Mouse (Mus musculus) lung, postnatal 14 days (tissue): ENCODE measurements at regions not wholly inside any gene's neighbourhood (a gene's known extent, or its start where the extent isn't known, plus 50 kb on each side); places are given as distances from the start of the nearest gene placed in this dataset.
A peak's percentile ranks its signal among the peaks of the same experiment; 100 is the strongest.

ENCODE experiments used
- DNase-seq: peaks from one replicate; pipeline ENCODE4 v3.0.0; 2021

DNA sequence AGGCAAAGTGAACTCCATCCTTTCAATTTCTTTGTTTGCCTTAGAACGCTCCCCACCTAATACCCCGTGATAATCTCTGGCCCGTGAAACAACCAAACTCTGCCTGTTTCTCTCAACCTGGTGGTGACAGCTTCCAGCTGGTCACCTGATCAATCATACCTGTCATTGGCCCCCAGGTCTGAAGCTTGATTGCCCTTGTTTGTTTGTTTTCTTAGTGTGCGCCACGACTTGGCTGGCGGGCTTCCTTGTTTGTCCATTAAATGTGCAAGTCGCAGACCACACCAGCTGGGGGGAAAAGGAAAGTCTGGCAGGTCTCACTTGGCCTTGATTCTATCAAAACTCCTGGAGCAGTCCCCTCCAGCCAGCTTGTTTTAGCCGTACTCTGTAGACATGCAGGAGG is 666.1 kb downstream of the Kcnj2 start:
- DNase-seq = no peak

DNA sequence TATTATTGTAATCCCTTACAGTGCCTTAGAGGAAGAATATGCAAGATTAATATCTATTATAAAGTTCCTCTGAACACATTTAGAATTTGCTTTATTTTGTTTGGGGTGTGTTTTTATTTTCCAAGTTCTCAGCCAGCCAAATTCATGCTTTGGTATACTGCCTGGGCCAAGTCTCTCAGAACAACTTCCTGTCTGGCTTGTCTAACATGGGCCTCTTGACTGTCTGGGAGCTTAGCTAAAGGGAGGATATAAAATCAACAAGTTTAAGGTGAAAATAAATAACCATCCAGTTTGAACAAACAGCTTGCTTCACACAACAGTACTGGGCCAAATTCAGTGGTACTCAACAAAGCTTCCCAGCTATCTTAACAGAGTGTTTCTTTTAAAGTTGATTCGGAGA is 669.5 kb downstream of the Kcnj2 start:
- DNase-seq = no peak

DNA sequence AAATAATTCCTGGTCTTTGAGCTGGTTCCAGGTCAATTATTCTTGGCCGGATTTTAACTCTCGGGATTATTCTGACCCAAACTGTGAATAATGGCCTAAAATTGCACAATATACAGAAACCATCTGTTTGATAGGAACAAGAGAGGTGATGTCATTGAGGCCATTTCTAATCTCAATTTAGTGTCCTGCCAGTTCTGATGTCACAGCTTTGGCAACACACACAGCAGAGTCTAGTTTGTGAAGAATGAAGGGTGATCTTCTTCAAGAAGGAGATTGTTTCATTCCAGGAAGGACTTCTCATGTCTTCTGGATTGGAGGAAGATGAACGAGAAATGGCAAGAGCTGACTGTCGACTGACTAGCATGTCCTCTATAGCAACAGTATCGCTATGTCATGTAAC is 670.0 kb downstream of the Kcnj2 start:
- peak; percentile 4 for DNase-seq

DNA sequence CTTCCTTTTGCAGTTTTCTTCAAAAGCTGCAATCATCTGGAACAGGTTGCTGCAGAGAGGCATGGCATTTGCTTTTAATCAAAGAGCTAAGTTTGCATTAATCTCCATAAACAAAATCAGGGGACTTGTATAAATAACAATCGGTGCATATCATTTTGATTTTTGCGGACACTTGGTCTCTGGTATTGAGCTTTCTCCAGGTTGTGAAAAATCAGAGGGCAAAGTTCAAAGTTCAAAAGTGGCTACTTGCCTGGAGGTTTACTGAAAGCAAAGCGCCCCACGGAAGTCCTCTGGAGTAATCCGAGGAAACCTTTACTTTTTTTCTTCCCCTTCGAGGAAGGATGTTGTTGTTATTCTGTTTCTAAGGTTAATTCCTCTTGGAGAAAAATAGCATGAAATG is 677.4 kb downstream of the Kcnj2 start:
- no peak for DNase-seq

DNA sequence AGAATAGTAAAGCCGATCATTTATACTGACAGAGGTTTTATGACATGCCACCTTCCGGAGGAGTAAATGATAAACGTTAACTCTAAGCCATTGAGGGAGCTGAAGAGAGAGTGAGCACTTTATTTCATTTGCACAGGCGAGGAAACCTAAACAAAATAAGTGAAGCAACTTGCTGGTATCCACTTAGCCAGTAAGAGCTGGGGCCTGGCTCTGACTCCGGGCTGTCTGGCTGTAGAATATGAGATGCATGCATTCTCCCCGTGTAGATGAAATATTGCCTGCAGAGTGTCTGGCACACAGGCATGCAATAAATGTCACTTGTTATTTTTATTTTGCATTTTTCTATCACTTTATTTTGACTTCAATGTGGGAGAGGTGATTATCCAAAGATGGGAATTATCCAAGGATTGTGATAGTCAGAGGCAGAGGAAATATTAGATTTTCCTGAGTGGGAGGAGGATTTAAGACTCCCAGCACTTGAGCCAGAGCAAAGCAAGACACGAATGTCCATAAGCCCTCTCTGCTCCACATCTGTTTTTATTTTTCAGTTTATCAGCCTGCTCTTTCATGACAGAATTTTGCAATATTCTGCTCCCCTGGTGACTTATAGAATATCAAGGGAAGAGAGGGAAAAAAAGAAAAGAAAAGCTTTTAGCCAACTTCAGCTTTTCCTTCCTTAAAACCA is 681.4 kb downstream of the Kcnj2 start:
- DNase-seq = no peak

DNA sequence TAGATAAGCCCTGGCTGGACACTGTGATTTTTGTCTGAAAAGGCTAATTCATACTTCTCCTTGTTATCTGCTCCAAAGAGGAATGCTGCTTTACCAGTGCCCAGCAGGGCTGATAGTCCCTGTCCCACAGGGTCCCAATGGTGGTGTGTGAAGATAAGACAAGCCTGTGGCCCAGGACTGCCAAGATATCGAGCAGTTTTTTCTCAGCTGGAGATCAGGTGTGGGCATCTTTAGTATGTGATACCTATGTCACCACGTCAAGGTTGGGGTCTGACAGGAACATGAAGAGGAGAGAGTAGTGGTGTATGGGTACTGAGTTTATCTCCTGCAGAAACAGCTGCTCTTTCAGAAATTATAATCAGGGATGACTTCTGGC is 682.0 kb downstream of the Kcnj2 start:
- no peak for DNase-seq

DNA sequence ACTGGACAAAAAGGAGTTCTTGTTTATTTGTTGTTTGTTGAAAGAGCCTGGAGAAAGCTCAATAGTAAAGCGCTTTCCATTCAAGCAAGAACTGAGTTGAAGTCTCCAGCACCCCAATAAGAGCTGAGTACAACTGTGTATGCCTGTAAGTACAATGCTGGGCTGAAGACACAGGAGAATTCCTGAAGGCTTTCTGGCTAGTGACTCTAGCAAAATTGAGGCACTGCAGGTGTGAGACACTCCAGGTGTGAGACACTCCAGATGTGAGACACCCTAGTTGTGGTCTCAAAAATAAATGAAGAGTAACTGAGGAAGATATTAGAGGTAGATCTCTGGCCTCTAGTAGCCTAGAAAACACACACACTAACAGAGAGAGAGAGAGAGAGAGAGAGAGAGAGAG is 682.5 kb downstream of the Kcnj2 start:
- DNase-seq = no peak

DNA sequence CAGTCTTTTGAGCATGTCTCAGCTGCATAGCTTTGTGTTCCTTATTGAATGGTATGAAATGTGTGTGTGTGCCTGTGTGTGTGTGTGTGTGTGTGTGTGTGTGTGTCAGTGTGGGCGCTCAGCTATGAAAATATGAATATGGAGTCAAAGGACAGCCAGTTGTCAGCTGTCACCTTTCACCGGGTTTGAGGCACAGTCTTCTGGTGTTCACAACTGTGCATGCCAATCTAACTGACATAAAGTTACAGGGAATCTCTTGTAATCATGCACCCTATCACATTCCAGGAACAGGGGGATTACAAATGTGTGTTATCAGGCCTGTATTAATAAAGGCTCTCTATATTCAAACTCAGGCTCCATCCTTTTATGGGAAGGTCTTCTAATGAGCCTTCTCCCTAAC is 688.8 kb downstream of the Kcnj2 start:
- no peak for DNase-seq

DNA sequence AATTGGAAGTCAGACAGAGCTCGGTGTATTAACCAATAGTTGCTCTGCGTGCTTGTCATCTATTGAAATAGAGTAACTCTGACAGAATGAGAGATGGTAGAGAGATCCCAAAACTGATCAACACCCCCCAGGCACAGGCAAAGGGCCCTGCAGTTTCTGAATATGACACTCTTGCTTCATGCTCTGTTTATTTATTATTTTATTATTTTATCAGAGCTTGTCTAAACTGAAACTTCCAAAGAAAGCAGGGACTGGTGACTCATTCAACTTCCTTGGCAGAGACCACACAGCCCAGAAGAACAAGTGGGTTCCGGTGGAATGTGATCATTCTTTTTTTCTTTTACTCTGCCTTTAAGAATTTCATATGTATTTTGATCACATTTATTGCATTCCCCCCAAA is 697.1 kb downstream of the Kcnj2 start:
- no peak for DNase-seq

DNA sequence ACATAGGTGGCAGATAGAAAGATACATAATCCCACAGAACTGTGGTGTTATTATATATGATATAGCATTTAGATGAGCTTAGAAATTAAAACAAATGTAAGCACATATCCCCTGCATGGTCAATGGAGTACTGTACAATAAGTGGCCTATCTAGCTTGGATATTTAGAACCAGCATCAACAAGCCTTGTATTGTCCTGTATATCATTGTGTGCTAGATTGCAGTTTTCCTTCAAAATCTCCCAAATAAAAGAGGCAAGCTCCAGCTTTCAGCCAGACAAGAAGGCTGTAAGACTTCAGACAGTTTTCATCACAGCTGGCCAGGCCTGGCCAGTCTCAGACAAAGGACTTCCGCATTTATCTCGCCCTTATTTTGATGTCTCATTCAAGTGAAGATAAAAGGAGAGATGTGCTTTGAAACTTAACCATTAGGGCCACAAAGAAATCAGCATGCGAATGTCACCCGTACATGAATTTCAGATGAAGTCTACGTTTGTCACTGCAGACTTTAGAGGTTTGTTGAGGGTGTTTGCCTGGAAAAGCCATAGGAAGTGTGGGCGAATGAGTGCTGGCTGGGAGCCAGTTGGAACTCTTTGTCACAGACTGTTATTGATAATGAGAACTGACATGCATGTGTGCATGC is 700.5 kb downstream of the Kcnj2 start:
- DNase-seq = no peak

DNA sequence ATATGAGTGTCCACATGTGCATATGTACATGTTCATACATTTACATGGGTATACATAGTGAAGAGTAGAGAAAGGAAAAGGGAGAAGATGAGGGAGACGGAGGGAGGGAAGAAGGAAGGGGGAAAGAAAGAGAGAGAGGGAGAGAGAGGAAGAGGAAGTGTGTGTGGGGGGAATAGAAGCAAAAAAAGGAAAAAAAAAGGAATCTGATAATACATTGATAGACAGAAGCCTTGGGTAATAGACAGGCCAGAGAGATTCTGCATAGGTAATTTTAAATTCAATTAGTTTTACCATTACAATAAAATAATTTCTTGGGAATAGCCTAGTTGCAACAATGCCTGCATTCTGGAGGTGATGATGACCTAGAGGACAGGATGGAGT is 701.0 kb downstream of the Kcnj2 start:
- no peak for DNase-seq

DNA sequence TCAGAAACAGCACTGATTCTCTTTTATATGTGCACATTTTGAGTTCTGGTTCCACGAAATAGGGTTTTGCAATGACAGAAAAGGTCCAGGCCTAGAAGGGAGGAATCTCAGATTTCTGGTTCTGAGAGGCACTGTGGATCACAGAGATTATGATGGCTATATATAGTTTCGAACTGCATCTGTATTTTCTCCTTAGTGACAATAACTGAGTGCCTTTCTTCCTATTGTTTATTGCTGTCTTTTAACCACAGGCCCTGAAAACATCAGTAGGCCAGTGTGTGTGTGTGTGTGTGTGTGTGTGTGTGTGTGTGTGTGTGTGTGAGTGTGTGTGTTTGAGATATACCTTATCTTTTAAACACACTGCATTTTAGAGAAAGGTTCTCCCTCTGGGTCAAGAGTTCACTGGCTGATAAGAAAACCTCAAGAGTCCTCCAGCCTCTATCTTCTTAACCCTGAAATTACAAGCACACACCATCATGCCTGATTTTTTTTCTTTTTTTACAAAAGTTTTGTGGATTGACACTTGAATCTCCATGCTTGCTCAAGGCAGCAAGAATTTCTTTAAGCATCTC is 708.2 kb downstream of the Kcnj2 start:
- no peak for DNase-seq

DNA sequence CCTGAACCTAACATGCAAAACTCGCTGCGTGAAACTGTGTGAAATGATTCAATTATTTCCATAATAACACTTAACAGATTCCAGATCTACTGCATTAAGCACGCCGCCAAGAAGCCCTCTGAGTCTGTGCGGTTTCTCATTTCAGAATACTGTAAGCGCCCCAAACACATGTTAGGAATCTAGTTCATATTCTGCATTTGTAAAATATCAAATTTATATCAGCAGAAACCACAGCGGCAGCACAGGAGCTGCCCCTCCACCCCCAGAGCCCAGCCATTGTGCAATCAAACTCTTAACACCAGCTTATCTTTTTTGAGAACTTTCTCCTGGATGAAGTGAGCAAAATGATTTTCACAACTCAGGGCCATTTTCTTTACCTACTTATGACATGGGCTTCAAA is 715.4 kb downstream of the Kcnj2 start:
- peak; percentile 4 for DNase-seq

DNA sequence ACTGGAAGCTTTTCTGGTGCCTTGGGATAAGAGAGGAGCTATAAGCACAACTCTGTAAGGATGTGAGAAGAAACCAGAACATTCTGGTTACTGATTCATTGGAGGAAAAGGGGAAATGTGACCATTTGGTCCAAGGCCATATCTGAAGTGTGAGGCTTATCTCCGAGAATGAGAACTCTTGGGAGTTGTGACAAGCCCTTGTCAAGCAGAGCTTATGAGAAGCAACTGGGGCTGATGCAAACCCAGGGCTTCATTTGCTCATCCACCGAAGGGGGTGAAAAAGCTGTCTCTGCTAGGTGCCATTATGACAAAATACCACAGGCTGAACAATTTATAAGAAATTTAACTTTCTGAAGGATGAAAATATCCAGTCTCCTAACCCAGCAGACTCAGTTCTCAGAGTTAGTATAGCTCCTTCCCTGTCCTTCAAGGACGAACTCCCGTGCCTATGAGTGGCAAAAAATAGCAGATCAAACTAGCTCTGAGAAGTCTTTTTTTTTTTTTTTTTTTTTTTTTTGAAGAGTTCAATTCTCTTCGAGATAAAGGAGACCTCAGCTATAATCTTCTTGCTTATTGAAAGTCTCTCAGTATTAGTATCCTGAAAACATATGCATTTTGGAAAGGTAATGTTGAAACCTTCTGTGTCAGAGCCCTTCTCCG is 725.4 kb downstream of the Kcnj2 start:
- no peak for DNase-seq

DNA sequence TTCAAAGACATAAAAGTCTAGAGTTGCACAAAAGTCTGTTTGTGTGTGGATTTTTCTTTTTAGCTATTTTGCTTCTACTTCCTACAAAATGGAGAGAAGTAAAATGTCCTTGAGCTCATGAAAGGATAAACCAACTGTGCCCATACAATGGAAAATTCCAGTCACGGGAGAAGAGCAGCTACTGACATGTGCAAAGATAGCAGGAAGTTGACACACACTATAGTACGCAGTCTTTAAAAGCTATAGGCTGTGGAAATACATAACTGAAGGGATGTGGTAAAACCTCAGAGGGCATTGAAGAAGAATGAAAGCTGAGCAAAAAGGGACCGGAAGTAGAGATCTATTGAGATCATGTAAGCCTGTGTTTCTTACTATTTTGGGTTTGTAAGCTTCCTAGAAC is 735.1 kb downstream of the Kcnj2 start:
- no peak for DNase-seq

DNA sequence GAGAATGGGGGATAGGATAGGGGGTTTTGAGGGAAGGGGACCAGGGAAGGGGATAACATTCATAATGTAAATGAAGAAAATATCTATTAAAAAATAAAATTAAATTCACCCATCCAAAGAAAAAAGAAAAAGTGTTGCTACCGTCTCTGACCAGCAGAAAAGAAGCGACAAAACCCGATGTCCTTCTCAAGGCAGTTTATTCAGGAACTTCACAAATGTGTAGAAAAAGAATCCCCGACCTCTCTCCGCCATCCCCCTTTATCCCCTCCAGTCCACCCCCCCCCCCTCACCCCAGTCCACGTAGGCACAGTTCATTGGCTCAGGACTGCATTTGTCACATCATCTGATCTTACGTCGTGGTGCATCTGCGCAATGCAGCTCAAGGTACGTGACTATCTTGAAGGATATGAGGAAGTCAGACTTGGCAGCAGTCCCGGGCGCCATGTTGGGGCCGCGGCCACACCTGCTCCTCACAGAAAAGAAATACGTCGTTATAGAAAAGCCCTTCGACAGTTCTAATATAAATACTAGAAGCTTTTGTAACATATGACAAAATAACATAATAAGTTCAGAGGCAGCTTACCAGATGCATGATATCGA is 750.3 kb downstream of the Kcnj2 start:
- no peak for DNase-seq

DNA sequence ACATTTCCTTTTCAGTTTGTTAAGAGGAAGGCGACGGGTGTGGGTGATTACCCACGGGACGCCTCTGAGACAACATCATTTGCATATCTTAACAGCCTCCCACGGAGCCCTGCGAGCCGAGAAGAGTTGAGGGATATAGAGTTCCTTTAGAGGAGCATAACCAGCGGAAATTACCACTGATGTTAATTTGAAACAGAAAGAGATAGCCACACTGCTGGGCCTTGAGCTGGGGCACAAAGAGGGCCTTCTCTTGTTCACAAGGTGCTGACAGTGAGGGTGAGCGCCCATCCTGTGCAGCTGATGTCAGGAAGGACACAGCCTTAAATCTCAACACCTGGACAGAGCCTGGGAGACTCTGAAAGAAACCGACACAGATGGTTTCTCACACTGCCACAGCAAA is 752.2 kb downstream of the Kcnj2 start:
- no peak for DNase-seq

DNA sequence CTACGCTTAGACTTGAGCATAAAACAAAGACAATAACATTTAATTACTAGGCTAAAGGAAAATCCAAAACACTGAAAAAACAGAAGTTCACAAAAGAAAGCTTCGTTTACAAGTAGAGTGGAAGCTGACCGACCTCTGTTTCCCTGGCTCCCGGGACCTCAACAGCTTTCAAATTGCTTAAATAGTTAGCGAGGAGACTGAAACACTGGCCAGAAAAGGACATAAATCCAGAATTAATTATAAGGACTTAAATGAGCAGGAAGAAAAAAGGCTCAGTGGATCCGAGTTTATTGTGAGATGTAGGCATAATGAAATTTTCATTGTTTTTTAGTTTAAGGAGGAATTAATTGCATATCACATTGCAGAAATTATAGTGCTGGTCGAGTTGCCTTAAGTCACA is 754.4 kb downstream of the Kcnj2 start:
- DNase-seq = no peak

DNA sequence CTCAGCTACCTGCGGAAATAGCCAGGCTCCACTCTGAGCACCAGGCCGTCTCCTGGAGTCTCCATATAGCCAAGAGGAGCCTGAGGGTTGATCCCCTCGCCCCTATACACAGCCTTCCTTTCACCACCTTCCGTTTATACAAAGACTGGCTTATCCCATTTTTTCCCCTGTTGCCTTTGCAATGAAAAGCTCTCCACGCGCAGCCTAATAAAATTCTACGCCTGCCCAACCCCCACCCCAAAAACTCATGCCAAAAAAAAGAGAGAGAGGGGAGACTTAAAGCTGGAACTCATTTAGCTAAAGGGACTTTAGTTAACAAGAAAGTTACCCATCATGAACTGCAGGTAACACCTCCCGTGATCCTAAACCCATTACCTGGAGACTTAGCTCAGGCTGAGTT is 762.5 kb downstream of the Kcnj2 start:
- DNase-seq = no peak

DNA sequence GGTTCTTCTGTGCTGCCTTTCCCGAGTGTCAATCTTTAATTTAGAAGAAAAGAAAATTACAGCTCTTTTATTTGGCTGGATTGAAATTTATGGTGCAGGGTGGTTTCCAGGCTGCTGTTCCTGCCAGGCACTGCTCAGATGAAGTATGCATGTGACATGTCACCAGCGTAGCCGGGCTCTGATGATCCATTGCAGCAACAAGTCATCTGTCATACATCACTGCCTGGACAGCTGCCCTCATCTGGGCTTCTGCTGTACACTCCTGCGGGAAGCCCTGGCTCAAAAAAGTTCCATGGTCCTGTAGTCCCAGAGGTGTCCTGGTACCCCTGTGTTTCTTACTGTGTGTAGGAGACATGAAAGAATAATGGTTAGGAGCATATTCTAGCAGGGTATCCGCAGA is 773.0 kb downstream of the Kcnj2 start:
- DNase-seq = no peak

DNA sequence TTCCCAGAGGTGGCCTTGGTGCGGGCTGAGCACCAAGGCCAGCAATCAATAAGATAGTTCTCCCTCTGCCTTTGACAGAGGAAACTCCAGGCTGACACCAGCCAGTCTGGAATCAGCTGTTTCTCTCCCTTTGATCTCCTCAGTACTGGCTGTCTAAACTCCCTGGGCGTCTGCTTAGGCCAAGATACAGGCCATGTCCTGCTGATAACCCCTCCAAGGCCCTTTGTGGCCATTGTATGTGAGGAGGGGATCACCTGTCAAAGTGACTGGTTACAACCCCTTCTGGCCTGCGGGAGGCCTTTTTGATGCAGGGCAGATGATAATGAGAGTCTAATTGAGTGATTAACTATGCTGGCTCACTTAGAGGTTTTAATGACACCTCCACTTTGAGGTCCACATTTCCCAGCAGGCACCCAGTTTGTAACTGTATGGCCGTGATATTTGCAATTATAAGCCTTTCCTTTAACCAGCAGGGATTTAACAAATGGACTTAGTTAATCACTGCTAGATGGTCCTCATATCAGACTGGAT is 777.8 kb downstream of the Kcnj2 start:
- DNase-seq = no peak

DNA sequence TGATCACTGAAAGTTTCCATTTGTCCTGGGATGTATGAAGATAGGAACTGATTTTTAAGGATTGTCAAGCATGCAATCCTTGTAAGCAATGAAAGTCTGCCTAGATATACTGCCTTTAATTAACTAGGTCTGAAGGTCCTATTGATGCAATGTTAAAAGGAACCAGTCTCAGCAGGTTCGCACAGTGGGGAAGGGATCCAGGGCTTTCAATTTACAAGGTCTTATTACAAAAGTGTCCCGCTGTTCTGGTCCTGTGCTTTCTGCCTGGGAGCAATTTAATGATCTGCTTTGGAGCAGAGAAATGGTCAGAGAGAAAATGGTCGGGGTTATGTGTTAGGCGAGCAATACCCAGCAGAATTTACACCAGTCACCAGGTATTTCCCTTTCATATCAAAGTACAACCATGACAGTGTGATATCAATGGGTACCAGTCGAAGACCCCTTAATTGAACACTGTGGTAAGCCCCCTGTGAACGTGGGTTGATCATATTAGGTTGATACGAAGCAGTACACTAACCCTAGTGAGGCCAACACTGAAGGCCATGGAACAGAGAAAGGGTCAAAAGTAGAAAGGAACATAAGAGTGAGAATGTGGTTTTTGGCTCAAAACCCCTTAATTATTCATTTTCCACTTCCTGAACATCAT is 778.5 kb downstream of the Kcnj2 start:
- no peak for DNase-seq

DNA sequence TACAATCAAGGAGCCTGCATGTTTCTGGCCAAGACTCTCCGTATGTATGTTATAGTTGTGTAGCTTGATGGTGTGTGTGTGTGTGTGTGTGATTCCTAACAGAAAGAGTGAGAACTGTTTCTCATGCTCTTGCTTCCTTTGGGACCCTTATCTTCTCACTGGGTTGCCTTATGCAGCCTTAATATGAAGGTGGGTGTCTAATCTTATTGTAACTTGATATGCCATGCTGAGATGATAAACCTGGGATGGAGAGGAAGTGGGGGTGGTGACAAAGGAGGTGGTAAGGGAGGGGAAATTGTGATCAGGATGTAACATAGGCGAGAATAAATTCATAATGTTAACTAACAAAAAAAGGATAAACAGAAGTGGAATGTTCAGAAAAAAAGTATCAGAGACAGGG is 791.3 kb downstream of the Kcnj2 start:
- no peak for DNase-seq
